ENCODE assay signal across 7 mouse cellular contexts in the genomic region with DNA sequence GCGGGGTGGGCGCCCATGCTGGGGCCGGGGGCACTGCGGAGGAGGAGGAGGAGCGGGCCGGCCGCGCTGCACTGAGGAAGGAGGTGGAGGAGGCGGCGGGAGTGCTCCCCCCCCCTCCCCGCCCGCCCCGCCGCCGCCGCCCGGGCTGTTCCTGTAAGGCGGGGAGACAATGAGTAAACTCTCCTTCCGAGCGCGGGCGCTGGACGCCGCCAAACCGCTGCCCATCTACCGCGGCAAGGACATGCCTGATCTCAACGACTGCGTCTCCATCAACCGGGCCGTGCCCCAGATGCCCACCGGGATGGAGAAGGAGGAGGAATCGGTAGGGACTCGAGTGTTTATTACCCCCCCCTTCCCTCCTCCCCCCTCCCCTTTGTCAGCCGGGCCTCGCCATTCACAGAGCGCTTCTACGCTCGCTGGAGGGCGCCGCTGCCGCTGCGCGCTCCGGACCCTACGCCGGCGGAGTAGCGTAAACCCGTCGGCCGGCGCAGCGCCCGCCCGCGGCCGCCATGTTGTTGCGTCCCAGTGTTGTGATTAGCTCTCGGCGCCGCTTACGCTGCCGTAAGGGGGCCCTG. TPM values are rescaled to one million over a fixed set of nuclear protein-coding genes. Genes with fewer than 3 reads are reported as not detected.
A peak's percentile ranks its signal among the peaks of the same experiment; 100 is the strongest.
DNase-seq lines count a peak whose midpoint lies in the region; ATAC-seq lines count a peak whose summit lies in the region.

No protein-coding gene starts in this region.

- peak; percentile 94 to 96 for DNase-seq in adrenal gland, adult 18-20 months (ENCODE audit: low spot score in 2 of 2)
- peak; percentile 94 for DNase-seq in embryo, embryonic 10.5 days (ENCODE audit: low spot score)
- peak; percentile 93 for DNase-seq in gastrocnemius, postnatal 14 days
- peak; percentile 90 to 94 for DNase-seq in left cerebral cortex, postnatal 10 days (ENCODE audit: extremely low spot score in 1 of 2, low spot score in 2 of 2)
- peak; percentile 94 for DNase-seq in right cerebral cortex, postnatal 4 days

- intact Hi-C loops in gastrocnemius, postnatal 14 days (cut with DNase I; ENCODE audit: low total_unique reads): loop anchor here (5.0 to 10.0 kb wide), 2 partner anchors 73 to 271 kb away; no protein-coding TSS in a partner anchor
- intact Hi-C loops in left cerebral cortex, postnatal 10 days (cut with DNase I): loop anchor here (5.0 kb wide), 2 partner anchors 171 to 276 kb away; no protein-coding TSS in a partner anchor

- peak; percentile 74 for ATAC-seq in inflammation-experienced regulatory T-cells, adult 6 months
- peak; percentile 70 for ATAC-seq in megakaryocyte-erythroid progenitor cell, adult 5-6 weeks (replicated peaks; ENCODE audit: low FRiP score, low TSS enrichment, poor library complexity, severe bottlenecking)

RNA-seq across cellular contexts. Expression of a gene that starts 0.4 kb away (rescaled TPM):
- total RNA-seq in adrenal gland, adult 18-20 months (2021): 10 to 100 TPM; 19.7 to 27.1 TPM
- 10 to 100 TPM; 12.9 to 13.2 TPM for total RNA-seq in gastrocnemius, postnatal 14 days (2021)
- 10 to 100 TPM in 1 of 3 experiments, 1 to 10 TPM in 2; 6.4 to 11.9 (median 8.4) TPM for polyA plus RNA-seq in inflammation-experienced regulatory T-cells, adult 6 months (2017; shearing (Covaris generic))
- total RNA-seq in left cerebral cortex, postnatal 10 days (2021): 10 to 100 TPM; 52.6 to 53.8 TPM
- 15.9 and 22.3 TPM in 2 replicates for total RNA-seq in megakaryocyte-erythroid progenitor cell, adult 5-6 weeks (2014; fragmentation: Nextera tagmentation)
- 39.8 and 39.9 TPM in 2 replicates for total RNA-seq in megakaryocyte-erythroid progenitor cell, adult 5-6 weeks (2017)

Comparison
In these comparisons a context has a peak if more than half of its experiments do, and no peak if none do; other contexts are left out.
1. Peak in every context shown above with its lines: DNase-seq and ATAC-seq.